Mouse (Mus musculus) gastrocnemius, postnatal 4 days (tissue): Measurements from ENCODE around the gene Actl11. TPM values are rescaled to one million over a fixed set of nuclear protein-coding genes. Genes with fewer than 3 reads are reported as not detected.

Source experiments
- DNase-seq, 2 experiments: peaks; one replicate each; pipeline ENCODE4 v3.0.0; 2021 to 2022; ENCODE audit warnings: low spot score in 2 of 2, mixed read lengths in 2 of 2
- long read RNA-seq, 2 experiments: library from polyadenylated mRNA; stranded (forward); transcript quantifications; one replicate each; pipeline ENCODE4 v2.0.0; 2021
- total RNA-seq, 2 experiments: library from RNA; stranded (reverse); gene quantifications; 2 replicates each; pipeline ENCODE4 v1.2.3; 2021

Gene Actl11
- not detected for total RNA-seq
- long read RNA-seq, experiment 1, result 0 reads
- long read RNA-seq, experiment 2, result 0 reads

DNA sequence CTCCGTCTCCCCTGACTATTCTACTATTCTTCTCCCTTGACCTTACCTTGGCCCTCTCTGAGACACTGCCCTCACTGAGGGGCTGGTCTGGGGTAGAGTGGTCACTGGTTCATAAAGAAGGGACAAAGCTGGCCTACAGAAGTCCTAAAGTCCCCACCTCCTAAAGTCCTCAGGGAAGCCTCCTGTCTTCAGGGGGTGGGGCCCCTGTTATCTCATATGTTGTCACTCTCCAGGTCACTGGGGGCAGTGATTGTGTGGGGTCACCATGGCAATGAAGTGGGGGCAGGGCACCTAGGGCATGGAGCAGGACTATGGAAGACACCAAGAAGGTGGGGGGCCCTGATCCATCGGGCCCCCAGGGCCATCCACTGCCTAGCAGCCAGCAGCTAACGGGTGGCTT is at the start of gene Actl11:
Actl11 (plus strand) TSS at position 301 of the 400 bp plus-strand sequence.
- DNase-seq, result no peak

DNA sequence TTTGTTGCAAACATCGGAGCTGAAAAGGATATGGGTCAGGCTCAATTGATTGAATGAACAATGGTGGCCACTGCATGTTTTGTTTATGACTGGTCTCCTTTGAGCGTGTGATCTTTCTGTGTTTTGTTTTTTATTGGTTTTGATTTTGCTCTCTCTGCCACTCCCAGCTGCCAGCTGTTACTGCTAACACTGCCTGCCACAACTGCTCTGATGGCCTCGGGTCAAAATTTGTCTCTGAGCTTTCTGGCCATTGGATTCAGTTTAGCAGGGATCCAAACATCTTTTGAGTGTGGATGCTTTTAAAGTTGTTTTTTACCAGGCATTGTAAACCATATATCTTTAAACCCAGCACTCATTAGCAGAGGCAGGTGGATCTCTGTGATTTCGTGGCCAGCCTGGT is 47.9 kb upstream of the Actl11 start:
- DNase-seq, result no peak

DNA sequence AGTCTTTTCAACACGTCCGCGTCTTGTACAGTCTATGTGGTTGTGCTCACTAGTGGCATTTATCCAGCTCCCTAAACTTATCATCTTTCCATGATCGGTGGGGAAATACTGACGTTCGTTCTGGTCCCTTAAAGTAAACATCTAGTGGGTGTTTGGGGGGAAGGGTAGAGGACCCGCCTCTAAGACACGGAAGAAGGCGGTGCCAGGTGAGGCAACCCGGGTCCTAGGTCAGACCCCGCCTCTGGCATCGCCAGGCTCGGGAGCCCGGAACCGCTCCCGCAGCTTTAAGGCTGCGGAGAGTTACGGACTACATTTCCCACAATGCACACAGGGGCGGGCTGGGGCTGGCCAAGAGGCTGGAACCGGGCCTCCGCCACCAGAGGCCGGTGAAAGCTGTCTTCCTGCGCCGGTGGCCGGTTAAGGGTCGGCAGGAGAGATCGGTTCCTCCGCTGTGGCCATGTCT is 40.4 kb upstream of the Actl11 start, which contains the start of gene Mon1a:
Mon1a (plus strand) TSS at position 348 of the 463 bp plus-strand sequence.
- DNase-seq, result peak; percentile 53 to 76

DNA sequence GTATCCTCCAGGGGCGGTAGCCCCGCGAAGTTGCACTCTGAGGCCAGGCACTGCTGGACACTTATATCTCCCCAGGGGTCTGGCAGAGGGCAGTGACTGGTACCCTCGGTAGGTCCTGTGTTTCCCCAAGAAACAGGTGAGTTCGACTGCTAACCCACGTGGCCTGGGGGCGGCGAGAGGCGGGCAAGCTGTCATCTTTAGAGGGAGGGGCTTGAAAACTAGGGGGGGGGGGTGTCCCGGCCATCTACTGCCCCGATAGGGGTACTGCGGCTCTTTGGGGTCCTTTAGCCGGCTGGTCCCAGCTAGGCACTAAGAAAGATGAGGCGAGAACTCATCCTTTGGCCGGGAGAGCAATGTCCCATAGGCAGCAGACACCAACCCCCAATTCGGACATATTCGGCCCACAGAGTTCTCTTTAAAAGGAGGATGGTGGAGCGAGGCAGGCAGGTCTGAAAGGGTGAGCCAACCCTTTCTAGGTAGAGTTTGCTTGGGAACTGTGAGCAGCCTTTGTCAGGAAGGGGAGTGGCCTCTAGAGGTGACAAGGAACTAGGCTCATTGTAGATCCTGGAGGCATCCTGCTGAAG is 39.9 kb upstream of the Actl11 start:
- DNase-seq, result no peak

DNA sequence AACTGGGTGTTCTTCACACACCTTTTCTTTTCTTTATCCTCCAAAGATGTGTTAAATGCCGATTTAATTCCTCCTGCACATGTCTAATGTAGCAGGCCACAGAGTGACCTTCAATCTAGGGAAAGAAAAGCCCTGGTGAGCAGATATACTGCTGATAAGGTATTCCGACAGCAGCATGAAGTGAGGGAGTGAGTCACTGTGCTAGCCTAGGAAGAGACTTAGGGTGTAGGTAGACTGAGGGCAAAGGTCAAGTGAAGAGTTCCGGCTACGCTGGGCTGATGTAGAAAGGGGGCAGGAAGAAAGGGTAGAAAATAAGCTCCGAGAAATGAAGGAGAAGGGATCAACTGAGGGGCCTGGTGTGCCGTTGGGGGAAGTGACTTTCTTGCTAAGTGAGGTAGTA is 38.0 kb upstream of the Actl11 start:
- no peak for DNase-seq

DNA sequence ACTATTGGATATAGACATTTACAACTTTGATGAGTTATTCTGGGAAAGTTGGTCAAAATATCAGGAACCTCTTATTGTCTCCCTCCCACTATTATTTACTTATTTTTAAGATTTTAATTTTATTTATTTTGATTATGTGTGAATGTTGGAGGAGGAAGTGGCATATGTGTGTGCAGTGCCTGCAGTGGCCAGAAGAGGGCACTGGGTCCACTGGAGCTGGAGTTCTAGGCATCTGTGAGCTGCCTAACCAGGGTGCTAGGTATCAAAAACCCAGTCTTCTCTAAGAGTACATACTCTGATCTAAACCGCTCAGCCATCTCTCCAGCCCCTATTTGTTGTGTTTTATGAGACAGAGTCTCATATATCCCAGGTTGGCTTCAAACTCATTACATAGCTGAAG is 37.2 kb upstream of the Actl11 start:
- no peak for DNase-seq

DNA sequence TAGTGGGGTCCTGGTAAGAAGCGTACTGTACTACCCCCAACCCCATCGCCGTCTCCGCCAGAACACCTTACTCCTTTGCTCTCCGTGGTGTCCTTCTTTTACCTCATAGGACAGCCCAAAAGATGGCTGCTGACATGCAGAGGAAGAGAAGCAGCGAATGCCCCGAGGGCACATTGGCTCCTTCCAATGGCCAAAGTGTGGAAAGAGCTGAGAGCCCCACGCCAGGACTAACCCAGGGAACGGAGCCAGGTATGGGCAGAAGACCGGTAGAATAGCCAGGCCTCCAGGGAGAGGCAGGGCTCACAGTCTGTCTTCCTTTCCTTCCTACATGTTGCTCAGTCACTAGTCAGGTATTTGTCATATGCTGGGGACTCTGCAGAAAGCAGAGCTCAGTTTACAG is 29.7 kb upstream of the Actl11 start:
- no peak for DNase-seq

DNA sequence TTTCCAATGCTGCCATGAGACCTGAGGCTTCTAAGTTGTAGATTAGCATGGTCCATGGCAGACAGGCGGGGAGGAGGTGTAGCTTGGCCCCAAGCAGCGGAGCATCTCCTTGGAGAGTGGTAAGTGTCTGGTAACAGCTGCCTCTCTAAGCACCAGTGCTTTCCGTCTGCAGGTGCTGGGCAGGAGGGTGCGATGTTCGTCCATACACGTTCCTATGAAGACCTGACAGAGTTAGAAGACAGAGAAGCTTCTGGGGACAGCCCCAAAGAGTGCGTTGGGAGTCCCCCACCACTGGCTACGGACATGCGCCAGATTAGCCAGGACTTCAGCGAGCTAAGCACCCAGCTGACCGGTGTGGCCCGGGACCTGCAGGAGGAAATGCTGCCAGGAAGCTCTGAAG is 28.4 kb upstream of the Actl11 start:
- no peak for DNase-seq

DNA sequence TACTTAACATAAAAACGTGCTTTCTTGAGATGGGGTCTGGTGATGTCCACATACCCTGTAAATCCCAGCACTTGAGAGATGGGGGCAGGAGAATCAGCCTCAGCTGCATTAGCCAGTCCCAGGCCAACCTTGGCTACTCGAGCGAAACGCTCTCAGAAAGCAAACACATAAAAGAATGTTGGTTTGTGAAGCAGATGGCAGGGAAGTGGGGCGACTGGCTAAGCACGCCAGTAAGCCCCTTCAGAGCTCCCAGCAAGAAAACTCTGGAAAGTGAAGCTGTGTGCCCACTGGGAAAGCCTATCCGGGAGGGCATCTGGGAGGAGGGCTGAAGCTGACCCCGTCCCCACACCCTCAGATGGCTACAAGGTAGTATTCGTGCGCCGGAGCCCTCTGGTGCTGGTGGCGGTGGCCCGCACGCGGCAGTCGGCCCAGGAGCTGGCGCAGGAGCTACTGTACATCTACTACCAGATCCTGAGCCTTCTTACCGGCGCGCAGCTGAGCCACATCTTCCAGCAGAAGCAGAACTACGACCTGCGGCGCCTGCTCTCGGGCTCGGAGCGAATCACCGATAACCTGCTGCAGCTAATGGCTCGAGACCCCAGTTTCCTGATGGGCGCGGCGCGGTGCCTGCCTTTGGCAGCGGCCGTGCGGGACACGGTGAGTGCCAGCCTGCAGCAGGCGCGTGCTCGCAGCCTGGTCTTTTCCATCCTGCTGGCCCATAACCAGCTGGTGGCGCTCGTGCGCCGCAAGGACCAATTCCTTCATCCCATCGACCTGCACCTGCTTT is 27.2 kb upstream of the Actl11 start:
- peak in 1 of 2 experiments; percentile 57 for DNase-seq

DNA sequence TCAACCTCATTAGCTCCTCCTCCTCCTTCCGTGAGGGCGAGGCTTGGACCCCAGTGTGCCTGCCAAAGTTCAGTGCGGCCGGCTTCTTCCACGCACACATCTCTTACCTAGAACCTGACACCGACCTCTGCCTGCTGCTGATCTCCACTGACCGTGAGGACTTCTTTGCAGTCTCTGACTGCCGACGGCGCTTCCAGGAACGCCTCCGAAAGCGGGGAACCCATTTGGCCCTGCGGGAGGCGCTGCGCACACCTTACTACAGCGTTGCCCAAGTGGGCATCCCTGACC is 26.7 kb upstream of the Actl11 start:
- DNase-seq, result no peak

- DNase-seq, result peak; percentile 77 to 84
Observed at GRCm38 (mm10) chr9:107904726-107905125, 23.5 kb upstream of the Actl11 start.

GRCm38 (mm10) chr9:107906252-107906966 is 21.9 kb upstream of the Actl11 start, which contains the start of gene Mst1r:
Mst1r (plus strand) TSS chr9:107906873.
- DNase-seq, result peak; percentile 70 to 85

- DNase-seq, result no peak
Observed at GRCm38 (mm10) chr9:107906967-107907800, 21.1 kb upstream of the Actl11 start.

GRCm38 (mm10) chr9:107907801-107908120 is 20.5 kb upstream of the Actl11 start:
- DNase-seq, result no peak

- peak in 1 of 2 experiments; percentile 34 for DNase-seq
Observed at GRCm38 (mm10) chr9:107908410-107909158, 19.7 kb upstream of the Actl11 start.

DNA sequence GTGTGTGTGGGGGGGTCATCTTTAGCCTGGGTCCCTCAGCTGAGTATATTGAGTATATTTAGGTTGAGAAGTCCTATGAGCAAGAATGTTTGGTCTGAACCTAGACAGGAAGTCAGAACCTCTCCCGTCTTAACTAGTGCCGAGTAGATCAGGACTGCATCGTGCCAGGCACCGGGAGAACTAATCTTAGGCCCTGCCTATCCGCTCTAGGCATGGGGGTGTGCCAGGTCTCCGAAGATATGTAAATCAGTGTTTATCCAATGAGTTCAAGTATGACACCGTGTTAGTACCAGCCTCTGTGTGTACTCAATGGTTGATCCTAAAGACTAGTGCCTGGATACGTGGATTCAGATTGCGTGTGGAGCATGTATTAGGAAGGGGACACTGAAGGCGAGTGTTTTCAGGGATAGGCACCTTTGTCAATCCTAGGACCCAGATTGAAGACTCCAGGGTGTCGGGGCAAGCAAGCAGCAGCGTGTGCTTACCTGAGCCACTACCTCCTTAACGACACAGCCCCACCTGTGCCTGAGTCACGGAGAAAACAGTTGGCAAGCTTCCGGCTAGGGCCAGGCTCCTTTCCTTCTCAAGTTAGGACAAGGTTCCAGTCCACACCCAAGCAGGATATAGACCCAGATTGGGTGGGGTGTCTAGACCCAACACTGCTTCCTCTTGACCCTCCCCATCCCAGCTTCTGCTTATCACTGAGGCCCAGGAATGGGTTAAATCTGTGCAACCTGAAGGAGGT is 18.1 kb upstream of the Actl11 start:
- no peak for DNase-seq

DNA sequence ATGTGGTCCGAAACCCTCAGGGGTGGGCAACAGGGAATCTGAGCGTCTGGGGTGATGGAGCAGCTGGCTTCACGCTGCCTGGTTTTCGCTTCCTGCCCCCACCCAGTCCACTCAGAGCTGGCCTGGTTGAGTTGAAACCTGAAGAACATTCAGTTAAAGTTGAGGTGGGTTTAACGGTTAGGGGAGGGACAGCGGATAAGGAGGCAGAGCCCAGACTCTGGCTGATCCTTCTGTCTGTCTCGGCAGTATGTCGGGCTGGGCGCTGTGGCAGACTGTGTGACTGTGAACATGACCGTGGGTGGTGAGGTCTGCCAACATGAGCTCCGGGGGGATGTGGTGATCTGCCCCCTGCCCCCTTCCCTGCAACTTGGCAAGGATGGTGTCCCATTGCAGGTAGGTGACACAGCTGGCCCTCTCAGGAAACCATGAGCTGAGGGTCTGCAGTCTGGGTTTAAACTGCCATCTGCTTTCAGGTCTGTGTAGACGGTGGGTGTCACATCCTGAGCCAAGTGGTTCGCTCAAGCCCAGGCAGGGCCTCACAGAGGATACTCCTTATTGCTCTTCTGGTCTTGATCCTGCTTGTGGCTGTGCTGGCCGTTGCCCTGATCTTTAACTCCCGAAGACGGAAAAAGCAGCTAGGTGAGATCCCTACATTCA is 13.4 kb upstream of the Actl11 start:
- no peak for DNase-seq

DNA sequence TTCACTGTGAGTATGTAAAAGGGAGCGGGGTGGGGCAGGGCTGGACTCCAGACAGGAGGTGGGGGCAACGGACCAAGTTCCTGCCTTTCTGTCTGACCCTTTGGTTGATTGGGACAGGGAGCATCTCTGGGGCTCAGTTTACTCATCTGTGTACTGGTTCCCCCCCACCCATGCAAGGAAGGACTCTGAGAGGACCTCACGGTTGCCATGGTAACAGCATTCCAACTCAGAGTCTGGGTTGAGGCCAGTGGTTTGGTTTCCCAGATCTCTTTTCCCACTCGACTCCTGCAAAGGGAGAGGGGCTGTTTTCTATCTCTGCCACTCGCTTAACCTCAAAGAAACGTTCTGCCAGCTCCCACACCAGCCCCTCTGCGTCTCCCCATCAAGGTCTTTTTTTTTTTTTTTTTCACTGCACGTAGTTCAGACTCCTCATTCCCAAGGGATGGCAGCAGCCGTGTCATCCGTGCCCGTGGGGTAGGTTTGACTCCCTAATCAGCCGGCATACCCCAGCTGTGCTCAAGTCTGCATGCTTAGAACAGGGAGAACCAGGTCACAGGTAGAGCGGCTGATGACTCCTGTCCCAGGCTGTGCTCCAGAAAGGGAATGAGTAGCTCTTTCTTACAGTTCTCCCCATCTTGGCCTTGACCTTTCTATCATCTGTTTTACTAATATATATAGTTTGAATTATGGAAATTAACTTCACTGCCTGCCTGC is 10.2 kb upstream of the Actl11 start:
- no peak for DNase-seq

- DNase-seq, result no peak
Observed at GRCm38 (mm10) chr9:107918884-107919283, 9.4 kb upstream of the Actl11 start.
